Mouse (Mus musculus): ENCODE data around the gene Ckap2l.

The Ckap2l gene

DNA sequence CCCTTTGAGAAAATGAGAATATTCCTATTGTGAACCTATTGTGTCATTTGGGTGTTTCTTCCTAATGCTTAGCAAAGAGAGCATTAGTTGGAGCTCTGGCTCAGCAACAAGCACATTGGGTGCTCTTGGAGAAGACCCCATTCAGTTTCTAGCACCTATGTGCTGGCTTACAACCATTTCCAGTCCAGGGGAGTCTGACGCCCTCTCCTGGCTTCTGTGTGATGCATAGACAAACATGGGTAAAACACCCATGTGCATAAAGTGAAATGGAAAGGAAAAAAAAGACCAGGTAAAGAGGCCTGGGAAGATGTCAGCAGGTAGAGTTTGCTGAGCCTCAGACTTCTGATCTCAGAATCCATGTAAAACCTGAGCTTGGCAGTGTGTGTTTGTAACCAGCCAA is 63.8 kb downstream of the Ckap2l start:
- DNase-seq = no peak

DNA sequence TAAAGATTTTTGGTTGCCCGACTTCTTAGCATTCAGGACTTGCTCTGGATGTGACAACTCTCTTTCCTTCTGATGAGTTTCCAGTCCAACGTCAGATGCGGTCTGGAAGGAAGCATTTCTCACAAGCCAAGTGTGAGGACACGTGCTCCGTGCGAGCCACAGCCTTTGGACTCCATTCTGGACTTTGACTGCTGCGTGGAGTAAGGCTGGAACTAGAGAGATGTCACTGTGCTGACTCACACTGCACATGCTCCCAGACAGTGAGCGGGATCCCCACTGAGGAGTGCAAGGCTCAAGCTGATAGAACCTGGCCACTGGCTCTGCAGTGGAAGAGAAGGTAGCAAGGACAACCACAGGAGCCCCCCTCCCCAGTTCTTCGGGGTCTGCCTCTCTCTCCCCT is 64.5 kb downstream of the Ckap2l start:
- peak; percentile 18 to 24 for DNase-seq

DNA sequence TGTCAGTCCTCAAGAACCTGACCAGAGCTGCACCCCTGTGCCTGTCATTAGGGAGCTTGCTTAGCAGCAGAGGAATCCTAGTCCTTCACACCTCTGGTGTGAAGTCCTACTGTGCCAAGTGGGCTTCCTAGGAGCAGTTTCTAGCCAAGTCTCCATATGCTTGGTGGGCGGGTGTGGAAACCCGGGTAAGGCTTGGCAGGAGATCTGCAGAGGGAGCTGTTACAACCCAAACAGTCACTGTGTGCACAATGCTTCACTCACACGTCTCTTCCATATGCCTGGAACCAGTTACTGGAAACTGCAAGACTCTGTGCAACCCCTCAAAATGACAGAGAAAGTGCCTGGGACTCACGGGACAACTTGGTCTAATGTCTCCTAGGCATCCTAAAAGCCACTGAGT is 65.0 kb downstream of the Ckap2l start:
- peak in 1 of 2 experiments; percentile 36 for DNase-seq

- DNase-seq = no peak
Measured at GRCm38 (mm10) chr2:129229316-129229715, 67.7 kb downstream of the Ckap2l start.

GRCm38 (mm10) chr2:129228571-129228970 is 68.4 kb downstream of the Ckap2l start:
- no peak for DNase-seq

DNA sequence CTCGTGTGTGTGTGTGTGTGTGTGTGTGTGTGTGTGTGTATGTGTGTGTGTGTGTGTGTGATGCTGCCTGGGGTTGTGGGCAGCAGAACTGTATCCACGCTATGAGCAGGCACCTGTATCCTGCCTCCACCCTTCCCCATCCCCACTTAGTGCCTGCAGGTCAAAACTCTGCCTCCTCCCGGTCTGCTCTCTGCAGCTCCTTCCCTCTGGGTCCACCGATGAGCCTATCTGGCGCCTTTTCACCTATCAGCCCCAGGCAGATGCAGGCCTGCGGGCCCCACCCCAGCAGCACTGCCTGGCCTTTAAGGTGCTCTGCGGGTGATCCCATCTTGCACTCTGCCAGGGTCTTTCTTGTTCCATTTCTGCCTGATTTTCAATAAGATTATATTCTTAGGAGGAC is 69.3 kb downstream of the Ckap2l start:
- DNase-seq = no peak

- no peak for DNase-seq
Measured at GRCm38 (mm10) chr2:129227011-129227529, 69.9 kb downstream of the Ckap2l start.

DNA sequence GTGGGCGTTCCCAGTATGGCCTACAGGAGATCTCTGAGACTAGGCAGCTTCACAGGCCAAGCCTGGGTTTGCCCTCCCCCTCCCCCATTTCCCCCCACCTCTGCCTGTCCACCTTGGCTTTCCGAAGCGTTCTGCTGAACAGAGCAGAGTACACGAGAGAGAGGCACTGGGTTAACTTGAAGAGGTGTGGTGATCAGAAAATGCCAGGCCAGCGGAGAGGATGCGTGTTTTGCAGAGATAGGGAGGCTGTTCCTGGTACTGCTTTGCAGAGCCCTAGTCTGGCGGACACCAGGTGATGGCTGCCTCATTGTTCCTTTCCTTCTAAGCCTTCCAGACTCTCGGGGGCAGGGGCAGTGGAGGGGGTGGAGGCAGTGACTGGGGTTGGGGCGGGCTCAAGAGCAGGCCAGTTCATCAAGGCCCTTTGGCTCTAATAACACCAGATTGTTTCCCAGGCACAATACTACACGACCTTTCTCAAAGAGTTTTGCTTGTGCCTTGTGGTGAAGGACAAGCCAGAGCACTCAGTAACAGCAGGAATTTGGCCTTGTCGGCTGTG is 70.6 kb downstream of the Ckap2l start:
- no peak for DNase-seq

DNA sequence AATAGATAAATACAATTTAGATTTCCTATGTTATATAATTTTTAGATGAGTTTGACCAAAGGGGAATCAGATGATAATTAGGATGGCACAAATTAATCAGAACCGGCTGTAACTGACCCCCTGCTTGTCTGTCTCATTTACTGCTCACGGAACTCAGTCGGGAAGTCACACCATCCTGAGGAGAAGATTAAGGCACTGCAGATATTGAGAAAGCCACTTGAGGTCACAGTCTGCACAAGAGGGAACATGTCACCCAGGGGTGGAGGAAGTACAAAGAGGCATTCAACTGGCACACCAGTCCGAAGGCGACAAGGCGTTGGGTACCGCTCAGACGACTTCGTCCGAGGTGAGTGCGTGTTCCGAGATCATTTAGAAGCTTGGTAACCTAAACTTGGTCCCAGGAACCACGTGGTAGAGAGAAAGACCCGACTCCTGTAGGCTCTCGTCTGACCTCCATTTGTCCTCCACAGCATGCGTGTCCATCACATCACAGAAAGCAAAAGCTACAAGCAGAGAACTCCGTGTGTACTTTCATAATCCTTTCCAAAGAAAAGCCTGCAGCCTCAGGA is 71.7 kb downstream of the Ckap2l start:
- DNase-seq = no peak

DNA sequence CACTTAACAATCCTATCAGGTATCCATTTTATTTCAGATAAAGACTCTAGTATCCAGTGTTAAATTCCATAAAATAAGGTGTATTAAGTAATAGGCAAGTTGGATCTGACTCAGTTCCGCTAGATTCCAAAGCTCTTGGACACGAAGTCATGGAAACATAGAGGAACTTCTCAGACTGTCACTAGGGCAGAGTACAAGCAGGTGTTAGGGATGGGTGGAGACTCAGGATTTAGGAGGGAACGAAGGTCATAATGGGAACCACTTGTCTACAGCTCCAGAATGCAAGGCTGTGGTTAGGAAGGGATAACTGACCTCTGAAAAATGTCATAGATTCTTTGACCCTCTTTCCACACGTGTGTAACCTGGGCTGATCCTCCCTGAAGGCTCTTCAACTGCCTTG is 72.8 kb downstream of the Ckap2l start:
- no peak for DNase-seq

DNA sequence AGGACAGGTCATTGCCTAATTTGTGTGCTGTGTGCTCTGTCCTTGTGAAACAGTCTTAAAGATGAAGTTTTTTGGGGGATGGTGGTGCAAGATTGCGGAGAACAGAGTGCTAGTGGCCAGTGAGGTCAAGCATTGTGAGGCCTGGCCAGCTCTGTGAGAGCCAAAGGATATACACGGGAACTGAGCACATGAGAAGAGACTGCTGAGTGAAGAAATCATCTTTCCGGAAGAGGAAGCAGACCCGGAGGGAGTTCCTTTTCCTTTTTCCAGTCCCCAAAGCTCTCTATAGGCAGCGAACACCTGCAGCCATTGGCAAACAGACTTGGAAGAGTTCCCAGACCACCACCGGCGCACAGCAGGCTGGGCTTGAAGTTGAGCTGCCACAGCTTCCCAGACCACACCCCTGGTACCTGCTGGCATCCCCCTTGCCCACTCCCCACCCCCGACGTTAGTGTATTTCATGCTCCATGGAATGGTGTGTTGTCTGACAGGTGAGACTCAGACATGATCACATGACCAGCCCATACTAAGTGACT is 75.8 kb downstream of the Ckap2l start:
- no peak for DNase-seq

DNA sequence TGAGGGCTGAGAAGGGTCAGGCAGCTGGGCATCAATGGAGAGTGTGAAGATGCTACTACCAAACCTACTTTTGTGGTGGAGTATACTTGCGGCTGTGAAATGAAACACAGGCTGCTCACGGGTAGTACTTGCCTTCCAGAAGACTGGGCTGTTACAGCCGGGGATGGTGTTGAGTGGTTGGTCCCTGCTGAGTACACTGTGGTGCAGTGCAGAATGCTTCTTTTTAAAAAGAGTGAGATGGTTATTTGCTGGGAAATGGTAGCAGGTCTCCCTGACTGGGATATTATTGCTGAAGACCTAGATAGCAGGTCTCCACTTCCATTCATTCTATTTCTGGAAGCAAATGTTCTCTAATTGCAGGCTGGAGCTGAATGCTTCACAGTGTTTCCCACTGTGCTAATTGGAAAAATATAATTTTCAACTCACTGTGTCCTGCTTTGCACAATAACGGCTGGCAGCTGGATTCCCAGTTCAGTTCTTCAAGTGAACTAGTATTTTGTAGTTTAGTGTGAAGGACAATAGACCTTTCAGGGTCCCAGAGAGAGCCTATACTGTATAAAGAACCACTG is 78.4 kb downstream of the Ckap2l start:
- no peak for DNase-seq

Measured in cerebellum, postnatal 14 days (tissue).